Mouse (Mus musculus): ENCODE data around the gene Rtn4.

Gene Rtn4

DNA sequence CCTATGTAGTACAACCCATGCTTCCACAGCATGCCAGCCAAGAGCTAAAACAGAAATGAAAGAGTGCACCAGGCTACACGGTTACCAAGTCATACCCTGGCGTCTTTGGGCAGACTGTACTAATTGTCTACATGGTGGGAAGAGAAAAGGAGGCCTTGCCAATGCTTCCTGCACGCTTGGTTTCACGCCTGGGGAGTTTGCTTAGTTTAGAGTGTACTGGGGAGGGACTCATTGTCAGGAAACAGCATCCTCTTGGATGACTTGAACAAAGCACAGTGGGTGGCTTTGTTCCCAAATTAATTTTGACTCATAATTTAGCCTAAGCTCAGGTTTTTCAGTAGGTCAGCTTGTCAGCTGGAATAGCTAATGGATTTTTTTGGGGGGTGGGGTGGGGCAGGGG lies 72.3 kb downstream of the Rtn4 start:
- no peak for DNase-seq (ENCODE audit: low spot score in 2 of 2)

DNA sequence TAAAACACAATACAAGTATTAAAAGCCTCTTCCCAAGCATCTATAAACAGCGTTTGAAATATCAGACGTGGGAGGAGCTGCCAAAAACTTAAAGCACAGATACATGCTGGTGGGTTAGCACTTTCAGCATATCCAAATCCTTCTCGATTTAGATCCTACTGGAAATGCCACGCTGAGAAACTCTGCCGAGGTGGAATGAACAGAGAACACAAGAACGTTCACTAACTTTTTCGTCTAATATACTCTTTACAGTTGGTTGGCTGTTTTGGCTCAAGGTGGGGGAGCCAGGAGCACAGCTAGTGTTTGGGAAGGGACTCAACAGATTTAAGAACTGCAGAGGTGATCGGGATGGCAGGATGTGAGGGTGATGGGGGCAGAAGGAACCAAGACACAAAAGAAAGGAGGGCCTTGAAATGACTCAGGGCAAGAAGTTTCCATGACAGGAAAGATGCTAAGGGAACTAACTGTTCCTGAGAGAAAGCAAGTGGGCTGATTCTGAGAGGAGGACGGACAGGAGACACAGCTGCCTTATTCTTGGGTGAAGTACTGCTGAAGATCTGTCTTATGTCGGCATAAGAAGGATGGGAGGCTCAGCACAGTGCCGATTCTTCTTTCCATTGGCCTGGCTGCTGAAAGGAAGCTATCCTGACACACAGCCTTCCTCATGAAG lies 73.7 kb downstream of the Rtn4 start:
- no peak for DNase-seq (ENCODE audit: low spot score in 2 of 2)

DNA sequence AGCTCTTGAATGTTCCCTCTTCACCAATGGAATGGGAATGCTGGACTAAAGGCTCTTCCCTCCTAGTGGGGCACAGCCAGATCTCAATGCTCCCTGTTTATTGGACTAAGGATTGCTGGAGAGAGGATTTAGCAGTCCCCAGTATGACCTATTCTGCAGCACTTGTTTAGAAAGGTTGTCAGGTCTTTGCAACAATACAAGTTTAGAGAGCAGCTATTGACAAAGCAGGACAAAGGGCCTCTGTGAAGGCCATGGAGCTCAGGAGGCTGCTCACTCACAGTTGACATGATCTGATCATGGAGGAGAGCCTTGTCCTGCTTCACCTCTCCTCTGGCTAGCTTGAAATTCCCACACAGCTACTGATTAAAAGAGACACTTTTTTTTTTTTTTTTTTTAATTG lies 75.8 kb downstream of the Rtn4 start:
- no peak for DNase-seq (ENCODE audit: low spot score in 2 of 2)

DNA sequence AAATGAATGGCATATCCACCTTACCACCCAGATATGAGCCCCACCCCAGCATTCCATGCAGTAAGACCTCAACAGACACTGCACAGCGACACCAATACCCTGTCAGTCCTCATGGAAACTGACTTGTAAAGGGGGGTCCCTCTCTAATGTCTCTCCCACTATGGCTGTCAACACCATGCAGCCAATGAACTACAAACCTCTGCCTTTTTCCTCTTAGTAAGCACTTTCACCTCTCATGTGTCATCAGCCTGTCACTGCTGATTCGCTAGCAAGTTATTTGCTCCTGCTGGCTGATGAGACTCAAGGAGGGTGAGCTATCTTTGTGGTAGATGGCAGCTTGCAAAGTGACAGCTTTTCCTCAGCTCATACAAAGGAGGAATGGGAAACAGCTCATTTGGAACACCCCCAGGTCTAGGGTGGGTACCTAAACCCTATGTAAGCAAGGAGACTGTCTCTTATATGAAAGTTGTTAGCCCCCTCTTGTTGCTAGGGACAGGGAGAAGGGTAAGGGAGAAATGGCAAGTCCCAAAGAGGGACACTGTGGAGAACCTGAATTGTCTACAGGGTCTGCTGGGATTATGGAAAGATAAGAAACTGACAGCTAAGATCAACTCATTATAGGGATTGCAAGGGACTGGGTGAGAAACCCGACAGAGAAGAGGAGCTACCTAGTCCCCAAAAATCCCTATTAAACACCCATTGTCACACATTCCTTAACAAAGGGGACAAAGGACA lies 78.1 kb downstream of the Rtn4 start:
- no peak for DNase-seq (ENCODE audit: low spot score in 2 of 2)

DNA sequence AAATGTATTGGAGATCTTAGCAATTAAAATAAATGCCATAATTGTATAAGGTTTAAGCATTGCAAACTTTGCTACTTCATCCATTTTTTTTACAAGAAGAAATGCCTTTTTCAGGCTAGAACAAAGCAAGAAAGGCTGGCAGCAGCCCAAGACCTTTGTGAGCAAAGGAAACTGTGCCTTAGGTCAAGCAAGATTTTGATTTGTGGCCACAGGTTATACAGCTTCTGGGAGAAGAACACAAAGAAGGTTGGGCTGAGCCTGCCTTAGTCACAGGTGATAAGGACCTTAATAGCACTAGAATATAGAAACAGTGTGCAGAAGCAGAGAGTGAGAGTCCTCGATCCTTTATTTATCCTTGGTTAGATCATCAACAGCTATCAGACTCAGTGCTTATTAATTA lies 79.5 kb downstream of the Rtn4 start:
- peak in 1 of 2 experiments; percentile 26 for DNase-seq (ENCODE audit: low spot score in 2 of 2)

DNA sequence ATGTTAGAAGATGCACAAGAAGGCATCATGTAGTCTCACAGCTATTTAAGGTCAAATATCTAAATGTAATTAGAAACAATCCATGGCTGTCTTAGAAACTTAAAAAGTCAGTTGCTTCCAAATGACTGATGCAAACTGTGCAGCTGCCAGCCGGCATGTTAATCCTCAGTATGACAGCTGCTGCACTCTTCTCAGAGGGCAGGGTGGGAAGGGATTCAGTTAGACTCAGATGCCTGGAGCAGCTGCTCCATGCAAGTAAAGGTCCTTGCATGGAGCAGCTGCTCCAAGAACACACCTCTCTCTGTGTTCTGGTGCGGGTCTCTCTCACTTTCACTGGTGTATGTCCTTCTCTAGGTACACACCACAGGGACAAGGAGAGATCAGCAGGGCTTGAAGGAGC lies 81.5 kb downstream of the Rtn4 start:
- DNase-seq (ENCODE audit: low spot score in 2 of 2), result no peak

DNA sequence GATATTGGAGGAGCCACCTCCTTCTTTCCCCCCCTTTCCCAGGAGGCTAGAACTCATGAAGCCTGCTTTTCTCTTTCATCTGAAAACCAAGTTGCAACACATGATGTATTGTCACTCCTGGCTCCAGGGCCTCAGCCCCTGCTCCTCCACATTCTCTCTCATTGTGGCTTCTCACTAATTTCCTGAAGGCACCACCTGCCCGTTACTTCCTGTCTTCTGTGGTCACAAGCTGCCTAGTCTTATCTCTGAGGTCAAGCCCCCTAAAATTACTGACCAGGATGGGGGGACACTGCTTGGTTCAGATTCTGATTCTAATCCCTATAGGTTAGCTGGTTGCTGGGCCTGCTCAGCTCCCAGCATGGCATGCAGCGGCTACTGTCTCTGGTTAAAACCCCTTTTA lies 82.0 kb downstream of the Rtn4 start:
- no peak for DNase-seq (ENCODE audit: low spot score in 2 of 2)

DNA sequence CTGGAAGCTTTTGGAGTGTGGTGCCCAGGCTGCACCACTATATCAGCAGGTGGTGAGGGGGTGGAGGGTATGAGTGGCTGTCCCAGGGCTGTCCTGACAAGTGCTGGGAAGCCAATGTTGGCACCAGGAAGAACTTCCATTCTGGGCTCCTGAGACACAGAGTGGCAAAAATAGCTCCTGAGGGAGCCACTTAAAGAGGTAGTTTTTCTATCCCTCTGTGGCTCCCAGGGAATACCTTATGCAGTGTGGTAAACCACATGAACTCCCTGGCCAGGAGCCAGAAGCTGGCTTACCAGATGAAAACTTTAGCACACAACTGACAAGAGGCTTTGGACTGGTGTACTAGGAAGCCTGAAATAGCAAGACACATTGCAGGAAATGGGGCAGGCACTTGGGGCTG lies 85.2 kb downstream of the Rtn4 start:
- DNase-seq (ENCODE audit: low spot score in 2 of 2), result no peak

DNA sequence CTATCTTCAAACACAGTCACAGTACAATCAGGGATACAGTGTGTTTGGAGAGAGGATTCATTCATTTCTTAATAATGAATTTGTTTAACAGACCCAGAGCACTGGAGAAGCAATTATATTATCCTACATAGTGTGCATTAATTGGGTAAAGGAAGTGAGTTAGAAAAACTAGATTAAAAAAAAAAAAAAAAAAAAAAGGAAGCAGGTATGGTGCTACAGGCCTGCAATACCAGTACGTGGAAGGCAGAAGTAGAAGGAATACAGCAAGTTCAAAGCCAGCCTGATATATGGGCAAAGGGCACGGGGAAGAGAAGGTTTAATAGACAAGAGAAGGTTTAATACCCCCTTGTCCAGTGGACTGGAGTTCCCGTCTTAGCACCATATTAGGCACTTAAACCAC lies 86.2 kb downstream of the Rtn4 start:
- no peak for DNase-seq (ENCODE audit: low spot score in 2 of 2)

DNA sequence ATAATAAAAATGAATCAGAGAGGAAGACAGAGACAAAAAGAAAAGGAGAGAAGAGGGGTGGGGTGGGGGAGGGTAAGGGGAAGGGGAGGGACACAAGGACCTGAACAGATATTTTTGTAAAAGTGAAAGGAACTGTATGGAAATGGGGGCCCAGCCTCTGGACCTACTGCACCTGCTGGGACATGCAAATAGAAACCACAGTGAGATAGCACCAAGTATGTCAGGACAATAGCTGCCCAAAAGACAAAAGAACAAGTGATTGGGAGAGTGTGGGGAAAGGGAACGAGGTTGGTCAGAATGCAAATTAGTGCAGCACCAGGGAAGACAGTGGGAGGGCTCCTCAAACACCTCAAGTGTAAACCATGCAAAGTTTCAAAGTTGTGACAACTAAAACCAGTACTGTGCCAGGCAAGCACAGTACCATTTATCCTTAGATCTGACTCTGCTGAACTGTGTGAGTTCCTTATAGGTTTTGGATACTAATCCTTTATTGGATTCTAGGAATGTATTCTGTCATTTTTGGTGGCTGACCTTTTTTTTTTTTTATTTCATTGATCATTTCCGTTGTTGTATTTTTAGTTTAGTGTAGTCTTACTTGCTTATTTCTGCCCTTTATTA lies 86.8 kb downstream of the Rtn4 start:
- DNase-seq (ENCODE audit: low spot score in 2 of 2), result no peak

DNA sequence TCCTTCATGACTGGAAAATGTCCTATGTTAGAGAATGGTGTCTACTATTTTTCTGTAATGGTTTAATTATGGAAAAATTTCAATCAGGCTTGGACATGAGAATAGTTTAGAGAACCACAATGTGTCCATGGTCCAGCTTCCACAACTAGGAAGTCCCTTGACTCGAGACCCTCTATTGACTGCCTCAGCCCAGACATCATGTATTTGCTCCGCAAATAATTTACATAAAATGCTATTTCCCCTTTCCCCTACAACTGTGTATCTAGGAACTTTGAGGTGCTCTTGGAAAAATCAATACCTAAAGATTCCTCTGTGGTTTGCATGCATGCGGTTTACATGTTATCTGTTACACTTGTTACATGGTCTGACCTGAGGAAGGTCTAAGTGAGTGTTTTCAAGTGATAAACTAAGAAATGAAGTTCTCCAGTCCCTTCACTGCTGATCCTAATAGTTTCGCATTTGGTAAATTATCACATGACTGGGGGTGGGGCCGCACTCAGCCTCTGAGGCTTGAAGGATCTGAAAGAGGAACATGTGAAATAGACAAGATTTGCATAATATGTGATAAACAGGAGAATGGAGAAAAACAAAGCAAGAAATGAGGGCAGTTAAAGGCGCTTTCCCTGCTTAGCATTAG lies 94.0 kb downstream of the Rtn4 start:
- DNase-seq (ENCODE audit: low spot score in 2 of 2), result no peak

DNA sequence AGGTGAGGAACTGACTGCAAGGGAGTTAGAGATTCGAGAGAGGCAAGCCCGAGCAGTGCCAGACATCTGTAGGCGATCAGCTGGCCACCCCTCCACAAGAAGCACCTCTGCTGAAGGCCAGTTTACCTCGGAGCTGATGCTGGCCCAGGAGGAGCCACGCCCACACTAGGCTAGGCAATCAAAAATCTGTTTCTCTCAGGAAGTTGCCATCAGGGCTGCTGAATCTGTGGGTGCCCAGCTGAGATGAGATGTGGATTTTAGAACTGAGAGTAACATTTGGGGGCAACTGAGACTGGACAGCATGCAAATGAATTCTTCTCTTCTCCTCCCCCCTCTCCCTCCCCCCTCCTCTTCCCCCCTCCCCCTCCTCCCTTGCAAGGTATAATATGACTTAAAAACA lies 94.7 kb downstream of the Rtn4 start:
- no peak for DNase-seq (ENCODE audit: low spot score in 2 of 2)

DNA sequence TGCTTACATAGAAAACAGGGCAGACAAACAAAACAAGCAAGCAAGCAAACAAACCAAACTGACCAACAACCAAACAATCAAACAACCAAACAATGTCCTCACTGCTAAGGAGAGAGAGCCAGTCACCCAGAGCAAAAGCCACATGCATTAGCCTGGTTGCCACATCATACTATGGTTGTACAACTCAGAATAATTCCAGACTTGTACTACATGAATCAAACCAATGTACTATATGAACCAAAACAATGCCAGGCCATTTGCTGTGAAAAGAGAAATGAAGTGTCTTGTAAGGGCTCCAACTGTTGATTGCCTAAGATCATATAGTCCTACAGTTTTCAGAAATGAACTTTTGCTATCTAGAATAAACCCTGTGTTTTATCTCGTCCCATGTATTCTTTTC lies 95.8 kb downstream of the Rtn4 start:
- DNase-seq (ENCODE audit: low spot score in 2 of 2), result no peak

DNA sequence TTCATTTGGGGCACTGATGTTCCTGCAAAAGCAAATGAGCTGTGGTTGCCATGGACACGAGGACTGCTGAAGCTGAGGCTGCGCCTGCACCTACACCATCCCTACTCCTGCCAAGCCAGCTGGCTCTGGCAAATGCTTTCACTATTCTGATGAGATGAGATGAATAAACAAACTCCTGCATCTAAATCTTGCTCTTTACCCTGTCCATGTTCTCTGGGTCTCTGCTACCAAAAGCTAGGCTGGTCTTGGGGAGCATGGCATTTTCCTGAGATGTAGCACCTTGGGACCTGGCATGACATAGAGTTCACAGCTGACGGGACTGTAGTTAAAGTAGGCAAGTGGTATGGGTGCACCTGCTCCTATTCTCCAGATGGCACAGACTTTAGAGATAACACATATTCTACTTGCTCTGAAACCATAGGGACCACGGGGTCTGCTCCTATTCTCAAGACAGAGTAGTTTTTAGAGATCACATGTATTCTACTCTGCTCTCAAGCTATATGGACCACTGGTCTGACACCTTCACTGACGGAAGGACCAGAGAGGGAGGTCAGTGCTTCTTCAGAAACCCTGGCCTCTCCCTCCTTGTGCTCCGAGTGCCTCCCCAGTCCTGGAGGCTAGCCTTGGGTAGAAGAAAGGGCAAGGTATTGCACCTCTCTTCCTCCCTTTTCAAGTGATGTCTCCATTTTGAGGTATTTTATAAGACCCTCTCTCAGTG lies 96.3 kb downstream of the Rtn4 start:
- no peak for DNase-seq (ENCODE audit: low spot score in 2 of 2)

DNA sequence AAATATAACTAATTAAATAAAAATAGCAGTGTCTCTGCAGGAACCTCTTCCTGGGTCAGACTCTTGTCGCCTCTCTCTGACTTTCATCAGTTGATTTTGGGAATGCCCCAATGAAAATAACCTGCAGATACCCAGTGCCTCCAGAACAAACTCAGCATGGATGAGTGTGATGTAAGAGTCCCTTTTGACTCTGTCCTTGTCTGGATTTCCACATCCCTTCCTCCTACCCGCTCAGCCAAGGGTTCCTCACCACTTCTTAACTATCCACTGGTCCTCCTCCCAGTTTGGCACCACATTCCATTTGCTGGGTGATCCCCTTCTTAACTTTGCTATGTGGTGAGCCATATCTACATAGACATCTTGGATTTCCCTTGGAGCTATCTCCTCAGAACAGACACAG lies 98.0 kb downstream of the Rtn4 start:
- DNase-seq (ENCODE audit: low spot score in 2 of 2), result no peak

Measured in urinary bladder, postnatal 4 days (tissue).